Mouse (Mus musculus) forebrain, embryonic 16.5 days (tissue): ENCODE measurements around the gene Erg. TPM values are rescaled to one million over a fixed set of nuclear protein-coding genes. Genes with fewer than 3 reads are reported as not detected.

ENCODE experiments used
- ATAC-seq: fragments of 200-750 bp; cut with Nextera tagmentation; 2 replicates; pipeline ENCODE4 v1.8.0; 2017; ENCODE audit warnings: mild to moderate bottlenecking, moderate library complexity
- H3K27ac ChIP-seq: fragments of 300-500 bp; sonication (generic); 2 replicates; pipeline ENCODE4 v1.5.1; 2014; ENCODE audit warnings: low read length, control low read depth
- H3K27me3 ChIP-seq: fragments of 300-500 bp; sonication (generic); replicated peaks from 2 replicates; pipeline ENCODE4 v1.6.1; 2014; ENCODE audit warnings: low read length; ENCODE audit not compliant: control insufficient read depth, insufficient read depth
- H3K36me3 ChIP-seq: fragments of 300-500 bp; sonication (generic); 2 replicates; pipeline ENCODE4 v1.6.1; 2014; ENCODE audit not compliant: control insufficient read depth, insufficient read depth
- H3K4me1 ChIP-seq: fragments of 300-500 bp; sonication (generic); replicated peaks from 2 replicates; pipeline ENCODE4 v1.6.1; 2014; ENCODE audit warnings: low read length; ENCODE audit not compliant: control insufficient read depth, insufficient read depth
- H3K4me2 ChIP-seq: fragments of 300-500 bp; sonication (generic); 2 replicates; pipeline ENCODE4 v1.6.1; 2014; ENCODE audit warnings: mild to moderate bottlenecking, low read length, control low read depth
- H3K4me3 ChIP-seq: fragments of 300-500 bp; sonication (generic); replicated peaks from 2 replicates; pipeline ENCODE4 v1.5.1; 2014; ENCODE audit warnings: mild to moderate bottlenecking, low read length, control low read depth
- H3K9ac ChIP-seq: fragments of 300-500 bp; sonication (generic); replicated peaks from 2 replicates; pipeline ENCODE4 v1.6.1; 2014; ENCODE audit warnings: low read depth, low read length, control low read depth
- H3K9me3 ChIP-seq: fragments of 300-500 bp; sonication (generic); 2 replicates; pipeline ENCODE4 v1.6.1; 2016; ENCODE audit warnings: low read length; ENCODE audit not compliant: control insufficient read depth
- WGBS: fragments of 180-500 bp; shearing (Covaris S2); extraction: QIAGEN DNeasy Blood & Tissue Kit; methylation state at CpG from one replicate; pipeline ENCODE4 v1.1.7; 2014; 5-methylcytosine and 5-hydroxymethylcytosine counted together
- polyA plus RNA-seq: library from polyadenylated mRNA; unstranded; fragments of >200 nt; fragmentation: Nextera tagmentation; extraction: Ambion mirVana; gene quantifications from 2 replicates; pipeline ENCODE4 v1.2.1, GENCODE M21; 2015

The Erg gene
- polyA plus RNA-seq, 1 experiment from 2014 or later: 1.9 TPM

DNA sequence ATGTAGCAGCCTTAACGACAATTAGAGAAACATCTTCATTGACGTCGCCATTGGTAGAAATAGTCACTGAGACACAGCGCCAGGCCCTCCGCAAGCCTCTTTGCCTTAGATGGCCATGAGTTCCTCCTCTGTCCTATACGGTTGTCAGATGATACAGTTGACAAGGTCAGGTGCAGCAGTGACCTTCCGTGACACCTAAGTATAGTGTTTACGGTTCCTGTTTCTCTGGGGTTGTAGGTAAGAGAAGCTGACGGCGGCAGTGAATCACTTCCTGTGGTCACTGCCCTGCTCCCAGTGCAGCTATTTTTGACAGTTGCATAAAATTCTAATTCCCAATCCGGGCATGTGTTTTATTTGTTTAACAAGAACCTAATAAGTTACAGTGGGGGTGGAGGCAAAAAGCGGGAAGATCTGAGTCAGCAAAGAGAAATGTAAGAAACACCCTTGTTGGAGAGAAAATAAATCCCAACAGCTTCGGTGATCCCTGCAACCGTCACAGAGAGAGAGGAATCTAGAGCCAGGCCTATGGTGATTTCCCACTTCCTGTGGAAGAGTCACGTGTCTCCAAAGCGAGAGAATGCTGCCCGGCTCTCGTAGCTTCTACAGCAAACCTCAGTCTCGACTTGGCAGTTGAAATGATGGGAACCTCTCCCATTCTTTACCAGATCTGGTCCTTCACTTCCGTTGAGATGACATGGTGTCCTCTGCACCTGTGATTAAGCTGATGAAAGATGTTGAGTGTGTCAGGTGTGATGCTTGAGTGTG is 25.8 kb upstream of the Erg start:
- no peaks in the 10 kb centered on the region for H3K36me3 ChIP-seq
- H3K27me3 ChIP-seq: no peaks in the 10 kb centered on the region
- no peak overlapping the region for H3K9ac ChIP-seq
- H3K27ac ChIP-seq: no peak overlapping the region
- H3K9me3 ChIP-seq: no peaks in the 10 kb centered on the region
- H3K4me3 ChIP-seq: no peak overlapping the region
- ATAC-seq: no peak
- no peaks in the 10 kb centered on the region for H3K4me1 ChIP-seq
- 90% methylated on average over 20 of the region's 20 CpGs for WGBS
- no peak overlapping the region for H3K4me2 ChIP-seq

DNA sequence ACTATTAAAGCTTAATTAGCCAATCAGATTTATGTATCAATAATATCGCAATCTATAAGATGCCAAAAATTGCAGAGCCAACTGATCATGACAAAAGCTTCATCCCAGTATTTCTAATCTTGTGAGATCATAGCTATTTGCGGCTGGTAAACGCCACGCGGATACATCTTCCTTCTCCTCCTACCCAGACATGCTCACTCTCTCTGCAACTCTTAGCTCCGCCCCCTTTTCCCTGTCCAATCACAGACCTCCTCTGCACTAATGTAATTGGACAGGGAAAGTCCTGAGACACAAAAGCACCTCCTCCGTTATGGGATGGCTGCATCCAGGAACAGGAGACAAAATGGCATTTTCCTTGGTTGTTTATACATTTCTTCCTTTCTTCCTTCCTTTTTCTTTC is 22.2 kb upstream of the Erg start:
- Histone ChIP-seq H3K9ac (no peak overlapping the region), H3K27ac (no peak overlapping the region), H3K27me3 (no peaks in the 10 kb centered on the region), H3K4me2 (no peak overlapping the region), H3K4me1 (no peaks in the 10 kb centered on the region), H3K36me3 (no peaks in the 10 kb centered on the region), H3K9me3 (no peaks in the 10 kb centered on the region), H3K4me3 (no peak overlapping the region)
- ATAC-seq: no peak
- 79% methylated on average over 7 of the region's 7 CpGs for WGBS

DNA sequence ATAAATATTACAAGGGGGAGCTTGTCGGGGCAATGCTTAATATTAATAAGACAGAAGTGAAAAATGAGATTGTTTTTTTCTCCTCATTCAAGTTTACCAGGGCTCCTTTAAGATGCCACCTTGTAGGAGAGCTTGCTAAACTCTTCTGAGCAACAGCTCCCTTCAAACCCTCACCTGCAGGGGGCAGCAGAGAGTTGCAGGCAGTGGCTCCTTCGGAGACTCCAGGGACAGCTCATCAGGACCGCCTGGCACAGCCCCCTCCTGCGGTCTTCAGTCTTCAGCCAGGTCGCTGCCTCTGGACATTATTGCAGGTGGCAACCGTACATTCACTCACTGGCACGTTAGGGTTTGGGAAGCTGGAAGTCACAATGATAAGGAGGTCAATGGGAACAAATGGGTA is 18.9 kb upstream of the Erg start:
- H3K36me3 ChIP-seq: no peaks in the 10 kb centered on the region
- peaks cover 5% of the 10 kb centered on the region; the same call in 1 of the 2 replicates for H3K4me1 ChIP-seq
- H3K4me2 ChIP-seq: no peak overlapping the region
- no peak overlapping the region for H3K9ac ChIP-seq
- 27% methylated on average over 7 of the region's 7 CpGs for WGBS
- ATAC-seq: no peak
- H3K27me3 ChIP-seq: no peaks in the 10 kb centered on the region
- H3K27ac ChIP-seq: no peak overlapping the region
- H3K4me3 ChIP-seq: no peak overlapping the region
- H3K9me3 ChIP-seq: no peaks in the 10 kb centered on the region

DNA sequence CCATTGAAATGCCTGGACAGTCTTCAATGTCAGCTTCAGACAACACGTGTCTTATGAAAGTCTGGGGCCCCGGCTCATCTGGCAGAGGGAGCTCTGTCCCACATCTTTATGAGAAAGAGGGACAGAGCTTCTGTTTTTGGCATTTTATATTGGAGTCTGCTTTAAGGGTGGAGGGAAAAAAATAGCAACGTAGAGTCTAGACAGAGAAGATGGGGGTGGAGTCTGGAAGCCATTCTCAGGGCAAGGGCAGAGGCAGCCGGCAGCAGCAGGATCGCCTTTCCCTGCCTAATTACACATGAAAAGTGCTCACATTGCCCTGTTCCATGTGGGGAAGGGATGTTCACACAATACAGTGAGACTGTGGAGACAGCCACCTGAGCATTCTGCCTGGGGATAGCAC is 16.1 kb upstream of the Erg start:
- H3K9ac ChIP-seq: no peak overlapping the region
- no peak overlapping the region for H3K4me2 ChIP-seq
- H3K27ac ChIP-seq: no peak overlapping the region
- no peaks in the 10 kb centered on the region for H3K36me3 ChIP-seq
- no peaks in the 10 kb centered on the region for H3K9me3 ChIP-seq
- H3K4me1 ChIP-seq: peaks cover 13% of the 10 kb centered on the region
- WGBS: 34% methylated on average over 5 of the region's 5 CpGs
- no peaks in the 10 kb centered on the region for H3K27me3 ChIP-seq
- no peak for ATAC-seq
- no peak overlapping the region for H3K4me3 ChIP-seq

DNA sequence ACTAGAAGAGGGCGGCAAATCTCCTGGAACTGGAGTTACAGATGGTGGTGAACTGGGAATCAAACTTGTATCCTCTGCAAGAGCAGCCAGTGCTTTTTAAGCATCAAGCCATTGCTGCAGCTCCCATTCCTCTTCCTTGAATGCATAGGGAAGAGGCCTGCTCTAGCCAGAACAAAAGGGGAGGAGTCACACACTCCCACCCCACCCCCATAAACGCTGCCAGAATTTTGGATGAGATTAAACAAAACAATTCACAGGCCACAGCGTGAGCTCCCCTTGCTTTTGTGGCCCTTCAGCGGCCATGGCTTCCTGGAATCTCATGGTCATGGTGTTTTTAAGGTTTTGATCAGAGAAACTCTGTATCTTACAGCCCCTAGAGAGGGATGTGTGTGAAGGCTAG is 15.4 kb upstream of the Erg start:
- Histone ChIP-seq H3K4me1 (peaks cover 19% of the 10 kb centered on the region), H3K27me3 (no peaks in the 10 kb centered on the region), H3K9ac (no peak overlapping the region), H3K36me3 (no peaks in the 10 kb centered on the region), H3K27ac (no peak overlapping the region), H3K4me3 (no peak overlapping the region), H3K4me2 (no peak overlapping the region), H3K9me3 (no peaks in the 10 kb centered on the region)
- WGBS: 17% methylated on average over 4 of the region's 4 CpGs
- ATAC-seq: no peak

DNA sequence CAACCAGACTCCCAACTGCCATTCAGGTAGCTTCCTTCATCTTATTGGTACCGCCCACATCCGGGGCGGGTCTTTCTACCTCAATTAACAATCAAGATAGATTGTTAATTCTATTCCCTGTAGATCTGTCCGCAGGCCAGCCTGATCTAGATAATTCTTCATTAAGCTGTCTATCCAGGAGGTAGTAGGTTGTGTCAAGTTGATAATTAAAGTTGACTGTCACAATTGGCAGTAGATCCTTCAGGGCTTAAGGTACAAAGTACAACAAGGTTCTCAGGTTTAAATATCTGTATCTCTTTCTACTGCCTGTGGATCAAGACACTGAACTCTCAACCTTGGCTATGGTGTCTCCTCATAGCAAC is 14.8 kb upstream of the Erg start:
- Histone ChIP-seq H3K9me3 (no peaks in the 10 kb centered on the region), H3K27ac (no peak overlapping the region), H3K4me3 (no peak overlapping the region), H3K9ac (no peak overlapping the region), H3K4me1 (peaks cover 24% of the 10 kb centered on the region), H3K36me3 (no peaks in the 10 kb centered on the region), H3K27me3 (no peaks in the 10 kb centered on the region), H3K4me2 (no peak overlapping the region)
- no peak for ATAC-seq
- 87% methylated on average over 4 of the region's 4 CpGs for WGBS

DNA sequence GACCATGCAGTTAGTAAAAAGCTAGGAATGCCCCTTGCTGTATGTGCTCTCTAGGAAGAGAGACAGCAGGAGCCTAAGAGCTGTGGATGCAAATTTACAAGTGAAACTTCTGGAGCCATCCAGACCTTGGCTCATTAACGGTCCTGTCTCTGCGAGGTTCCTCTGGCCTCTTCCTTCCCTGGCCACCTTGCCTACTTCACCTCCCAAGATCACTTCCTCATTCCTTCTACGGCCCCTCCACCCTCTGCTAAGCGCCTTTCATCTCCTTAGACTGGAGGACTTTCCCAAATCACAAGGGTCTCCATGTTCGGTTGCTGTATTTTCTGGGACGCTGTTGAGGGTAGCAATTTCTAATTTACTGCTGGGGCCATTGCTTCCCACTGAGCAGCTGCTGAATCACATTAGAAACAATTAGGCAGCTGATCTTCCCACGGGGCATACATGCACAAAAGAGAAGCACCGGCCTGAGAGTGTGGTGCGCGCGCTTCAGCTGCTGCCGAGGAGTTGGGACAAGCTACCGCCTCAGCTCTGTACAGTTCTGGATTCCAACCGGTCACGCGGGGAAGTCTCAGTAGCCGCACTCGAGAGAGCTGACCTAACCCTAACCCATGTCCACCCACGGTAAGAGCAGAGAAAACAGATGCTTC is 14.3 kb upstream of the Erg start:
- Histone ChIP-seq H3K4me3 (no peak overlapping the region), H3K9ac (no peak overlapping the region), H3K9me3 (no peaks in the 10 kb centered on the region), H3K27me3 (no peaks in the 10 kb centered on the region), H3K36me3 (no peaks in the 10 kb centered on the region), H3K4me2 (no peak overlapping the region), H3K27ac (no peak overlapping the region), H3K4me1 (peaks cover 25% of the 10 kb centered on the region)
- ATAC-seq: 0 out of 2 replicates have a peak, but pooled peaks have one; percentile 13
- 57% methylated on average over 19 of the region's 19 CpGs for WGBS

DNA sequence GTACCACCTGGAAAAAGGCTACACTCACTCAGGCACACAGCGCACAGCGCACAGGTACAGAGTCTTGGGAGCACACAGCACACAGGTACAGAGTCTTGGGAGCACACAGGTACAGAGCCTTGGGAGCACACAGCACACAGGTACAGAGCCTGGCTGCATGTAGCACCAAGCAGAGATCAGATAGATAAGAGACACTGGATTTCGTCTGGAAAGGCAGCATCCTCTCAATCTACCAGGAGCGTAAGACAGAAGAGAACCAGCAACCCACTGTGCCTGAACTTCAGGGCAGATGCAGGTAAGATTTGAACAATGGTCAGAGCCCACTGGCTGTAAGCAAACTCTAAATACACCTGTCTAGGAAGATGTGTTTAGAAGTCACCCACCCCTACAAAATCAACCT is 12.5 kb upstream of the Erg start:
- H3K4me3 ChIP-seq: no peak overlapping the region
- H3K4me1 ChIP-seq: peaks cover 25% of the 10 kb centered on the region
- no peak overlapping the region for H3K27ac ChIP-seq
- no peak overlapping the region for H3K4me2 ChIP-seq
- no peak overlapping the region for H3K9ac ChIP-seq
- no peak for ATAC-seq
- H3K9me3 ChIP-seq: no peaks in the 10 kb centered on the region
- 95% methylated on average over 4 of the region's 4 CpGs for WGBS
- no peaks in the 10 kb centered on the region for H3K36me3 ChIP-seq
- H3K27me3 ChIP-seq: no peaks in the 10 kb centered on the region

DNA sequence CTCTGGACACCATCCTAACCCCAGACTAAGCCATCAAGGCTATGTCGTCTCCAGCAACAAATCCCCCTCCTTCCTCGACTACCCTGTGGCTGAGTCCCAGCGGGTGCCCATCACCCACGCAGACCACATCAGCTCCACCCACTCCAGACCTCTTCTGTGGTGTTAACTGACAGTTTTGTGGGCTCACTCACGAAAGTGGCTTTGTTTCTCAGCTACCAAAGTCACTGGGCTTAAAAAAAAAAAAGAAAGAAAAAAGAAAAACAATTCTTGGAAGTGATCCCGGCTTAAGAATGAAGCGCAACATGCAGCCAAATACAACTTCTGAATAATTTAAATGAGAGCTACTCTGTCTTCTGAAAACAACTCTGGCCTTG is 11.2 kb upstream of the Erg start:
- WGBS: 19% methylated on average over 7 of the region's 7 CpGs
- H3K9me3 ChIP-seq: no peaks in the 10 kb centered on the region
- H3K4me2 ChIP-seq: peak overlapping the region; percentile 35
- H3K36me3 ChIP-seq: no peaks in the 10 kb centered on the region
- H3K27ac ChIP-seq: peak overlapping the region; percentile 82
- H3K27me3 ChIP-seq: no peaks in the 10 kb centered on the region
- ATAC-seq: peak; percentile 84
- H3K4me1 ChIP-seq: peaks cover 25% of the 10 kb centered on the region
- H3K4me3 ChIP-seq: no peak overlapping the region
- peak overlapping the region; percentile 17; the same call in 1 of the 2 replicates for H3K9ac ChIP-seq
